Mouse (Mus musculus): ENCODE results near the gene Gm28845. TPM values are rescaled to one million over a fixed set of nuclear protein-coding genes. Genes with fewer than 3 reads are reported as not detected.
"Not testable (repeated sequence)": the region's sequence is repeated elsewhere in the genome, so short reads cannot be mapped to it uniquely, and the experiment has no call there.

Gene Gm28845
- total RNA-seq, 4 experiments from 2014 or later = 1.2 to 1.6 (median 1.6) TPM; not detected in 1

DNA sequence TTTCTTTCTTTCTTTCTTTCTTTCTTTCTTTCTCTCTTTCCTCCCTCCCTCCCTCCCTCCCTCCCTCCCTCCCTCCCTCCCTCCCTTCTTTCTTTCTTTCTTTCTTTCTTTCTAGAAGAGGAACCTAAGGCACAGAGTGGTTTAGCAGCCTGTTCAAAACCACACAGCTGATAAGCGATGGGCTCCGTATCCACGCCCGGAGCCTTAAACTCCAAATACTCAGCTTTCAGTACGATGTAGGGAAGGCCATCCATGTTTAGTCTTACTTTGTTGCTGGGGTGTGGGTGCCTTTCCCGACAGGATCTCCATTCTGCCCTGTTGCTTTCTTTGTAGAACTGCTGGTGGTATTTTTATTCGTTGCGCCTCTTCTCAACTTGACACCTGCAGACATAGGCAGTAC, 10.2 kb downstream of the Gm28845 start:
- DNase-seq (ENCODE audit: low spot score in 2 of 2) = no peak

DNA sequence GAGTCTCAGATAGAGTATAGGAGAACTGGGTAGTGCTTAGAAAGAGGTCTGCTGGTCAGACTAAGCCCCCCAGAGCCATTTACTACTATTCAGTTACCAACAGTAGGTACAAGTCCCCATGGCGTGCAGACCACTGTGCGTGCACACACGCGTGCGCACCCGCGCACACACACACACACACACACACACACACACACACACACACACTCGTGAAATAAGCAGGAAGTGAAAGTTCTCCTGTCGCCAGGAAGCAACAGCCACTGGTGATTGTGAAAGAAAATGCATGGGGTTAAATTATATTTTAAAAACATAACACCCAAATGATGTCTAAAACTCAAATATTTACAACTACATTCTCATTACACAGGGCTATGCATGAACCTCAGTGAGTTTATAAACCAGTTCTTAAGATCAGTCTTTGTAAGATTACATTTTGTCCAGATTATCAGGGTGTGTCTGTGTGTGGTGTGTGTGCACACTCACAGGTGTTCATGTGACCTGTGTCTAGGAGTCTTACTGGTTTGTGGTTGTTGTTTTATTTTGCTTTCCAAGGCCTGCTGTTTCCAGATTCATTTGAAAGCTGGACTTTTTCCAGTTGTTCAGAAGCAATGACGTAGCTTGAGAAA, 11.6 kb downstream of the Gm28845 start:
- DNase-seq (ENCODE audit: low spot score in 2 of 2) = no peak

DNA sequence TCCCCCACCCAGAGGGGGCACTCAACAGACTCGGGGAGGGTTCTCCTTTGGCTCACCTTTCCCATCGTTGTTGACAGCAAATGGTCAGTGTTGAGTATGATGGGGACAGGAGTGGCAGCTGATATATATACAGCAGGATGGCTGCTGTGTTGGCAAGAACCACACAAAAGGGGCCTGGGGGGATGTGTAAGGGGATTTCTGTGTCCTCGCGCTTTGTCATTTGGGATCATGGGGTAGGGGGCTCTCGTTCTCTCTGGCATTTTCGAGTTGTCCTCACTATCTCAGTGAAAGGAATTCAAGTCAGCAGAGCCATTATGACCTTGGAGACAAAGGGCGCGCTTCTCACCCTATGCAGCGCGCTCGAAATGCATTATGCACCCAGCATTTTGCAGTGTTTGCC, 16.1 kb downstream of the Gm28845 start, which contains the start of gene Cryga:
TSS of gene Cryga (minus strand) at position 101 of the 400 bp plus-strand sequence.
- DNase-seq (ENCODE audit: low spot score in 2 of 2) = no peak

GRCm38 (mm10) chr1:65096953-65097352, 22.4 kb downstream of the Gm28845 start:
- DNase-seq (ENCODE audit: low spot score in 2 of 2) = no peak

DNA sequence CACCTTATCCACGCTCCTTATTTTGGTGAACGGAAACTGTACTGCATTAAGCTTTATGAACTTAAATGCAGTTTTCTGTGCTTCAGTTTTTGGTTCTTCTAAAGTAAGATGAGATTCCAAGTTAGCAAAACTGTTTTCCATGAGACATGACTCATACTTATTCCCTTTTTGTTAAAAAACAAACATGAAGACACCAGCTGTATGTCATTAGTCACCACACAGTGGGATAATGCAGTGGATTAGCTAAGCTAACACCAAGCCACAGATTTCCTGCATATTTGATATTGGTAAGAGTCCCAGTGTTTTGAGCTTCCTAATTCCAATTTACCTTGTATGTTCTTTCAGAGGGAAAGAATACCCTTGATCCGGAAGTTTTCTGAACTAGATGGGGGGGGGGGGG, 27.8 kb downstream of the Gm28845 start:
- DNase-seq (ENCODE audit: low spot score in 2 of 2) = no peak

- DNase-seq (ENCODE audit: low spot score in 2 of 2) = no peak
These were observed 29.0 kb downstream of the Gm28845 start for GRCm38 (mm10) chr1:65090370-65090769.

GRCm38 (mm10) chr1:65088567-65089356, 30.6 kb downstream of the Gm28845 start:
- no peak for DNase-seq (ENCODE audit: low spot score in 2 of 2)

DNA sequence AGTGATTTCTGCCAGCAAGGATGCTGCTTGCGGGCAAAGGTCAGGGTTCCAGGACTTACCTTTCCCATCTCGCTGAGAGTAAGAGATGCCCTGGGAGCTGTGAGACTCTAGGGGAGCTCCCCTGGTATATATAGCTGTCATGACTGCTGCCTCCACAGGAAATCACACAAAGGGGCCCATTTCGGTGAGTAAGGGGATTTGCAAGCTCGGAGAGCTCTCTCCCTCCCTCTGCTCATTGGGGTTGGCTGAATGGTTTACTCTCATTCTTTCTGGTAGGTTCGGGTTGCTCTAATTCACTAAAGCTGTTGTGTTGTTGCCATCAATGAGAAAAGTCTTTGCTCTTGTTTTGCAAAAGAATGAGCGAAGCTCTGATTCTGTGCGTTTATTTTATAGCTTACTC, 37.2 kb downstream of the Gm28845 start, which contains the start of gene Crygb:
TSS of gene Crygb (minus strand) at position 101 of the 400 bp plus-strand sequence.
- no peak for DNase-seq (ENCODE audit: low spot score in 2 of 2)

DNA sequence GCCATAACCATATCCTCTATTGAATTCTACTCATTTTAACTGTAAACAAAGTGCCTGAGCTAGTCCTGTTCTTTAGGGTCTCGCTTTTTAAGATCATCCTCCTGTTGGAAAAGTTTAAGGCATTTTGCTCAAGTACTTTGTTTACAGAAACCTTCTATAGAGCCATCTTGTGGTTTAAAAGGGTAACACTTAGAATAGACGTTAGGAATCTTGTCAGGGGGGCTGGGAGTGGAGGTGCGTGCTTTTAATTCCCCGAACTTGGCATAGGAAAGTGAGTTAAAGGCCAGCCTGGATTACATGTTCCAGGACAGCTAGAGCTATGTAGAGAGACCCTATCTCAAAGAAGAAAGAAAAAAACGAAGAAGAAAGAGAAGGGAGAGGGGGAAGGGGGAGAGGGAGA, 43.8 kb downstream of the Gm28845 start:
- no peak for DNase-seq (ENCODE audit: low spot score in 2 of 2)

DNA sequence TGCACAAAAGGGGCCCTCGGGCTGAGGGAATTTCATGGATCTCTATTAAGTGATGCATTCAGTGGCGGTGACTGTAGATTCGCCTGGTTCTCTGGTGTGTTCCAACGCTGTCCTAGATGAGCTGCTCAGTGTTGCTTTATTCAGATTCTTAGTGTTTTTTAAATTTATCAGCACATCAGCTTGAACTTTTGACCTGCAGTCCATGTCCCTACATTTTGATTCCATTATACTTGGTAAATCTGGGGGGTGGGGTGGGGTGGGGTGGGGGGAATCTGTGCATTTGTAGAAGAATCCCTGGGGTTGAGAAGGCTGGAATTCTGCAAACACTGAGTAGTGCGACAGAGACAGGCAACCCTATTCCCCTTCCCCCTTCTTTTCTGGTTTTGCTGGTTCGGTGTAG, 45.8 kb downstream of the Gm28845 start, which contains the start of gene Crygc:
TSS of gene Crygc (minus strand) at position 101 of the 400 bp plus-strand sequence.
- no peak for DNase-seq (ENCODE audit: low spot score in 2 of 2)

GRCm38 (mm10) chr1:65067842-65068241, 51.5 kb downstream of the Gm28845 start:
- no peak for DNase-seq (ENCODE audit: low spot score in 2 of 2)

DNA sequence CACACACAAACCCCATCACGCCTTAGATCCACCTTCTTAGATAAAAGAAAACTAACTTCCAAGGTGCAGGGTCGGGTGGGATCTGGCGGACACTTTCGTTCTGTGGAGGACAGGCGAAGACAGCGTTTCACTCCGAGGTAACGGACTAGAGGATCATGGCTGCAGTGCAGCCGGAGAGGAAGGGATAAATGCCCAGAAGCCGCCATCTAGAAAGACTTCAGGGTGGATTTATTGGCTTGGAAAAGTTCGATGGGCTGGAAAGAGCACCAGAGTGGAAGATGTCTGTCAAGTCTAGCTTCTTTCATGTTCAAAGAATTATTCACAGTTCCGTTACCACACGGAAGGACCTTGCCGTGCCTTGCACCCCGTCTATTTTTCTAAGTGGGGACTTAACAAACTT, 55.2 kb downstream of the Gm28845 start:
- no peak for DNase-seq (ENCODE audit: low spot score in 2 of 2)

GRCm38 (mm10) chr1:65063352-65063751, 56.0 kb downstream of the Gm28845 start, which contains the start of gene Crygd:
Crygd (minus strand) TSS chr1:65063452.
- DNase-seq (ENCODE audit: low spot score in 2 of 2) = no peak

DNA sequence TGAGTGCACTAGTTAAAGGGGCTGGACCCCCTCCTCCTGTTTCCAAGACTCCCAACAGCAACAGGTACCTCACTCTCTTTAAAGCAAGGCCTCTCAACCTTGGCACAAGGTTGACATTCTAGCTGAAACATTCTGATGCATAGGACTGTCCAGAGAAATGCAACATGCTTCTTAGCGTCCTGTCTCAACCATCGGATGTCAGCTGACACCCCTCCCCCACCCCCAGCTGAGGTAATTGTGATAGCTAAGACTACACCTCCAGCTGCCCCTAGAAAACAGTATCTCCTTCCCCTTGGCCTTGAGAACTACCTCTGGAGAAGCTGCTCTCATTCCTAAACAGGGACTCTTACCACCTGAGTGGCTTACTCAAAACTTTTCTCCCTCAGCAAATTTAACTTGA, 67.2 kb downstream of the Gm28845 start:
- DNase-seq (ENCODE audit: low spot score in 2 of 2) = no peak

- DNase-seq (ENCODE audit: low spot score in 2 of 2) = no peak
These were observed 67.7 kb downstream of the Gm28845 start for GRCm38 (mm10) chr1:65051696-65052095.

GRCm38 (mm10) chr1:65050952-65051351, 68.4 kb downstream of the Gm28845 start, which contains the start of gene Cryge:
Cryge (minus strand) TSS chr1:65051149.
- not testable (repeated sequence) for DNase-seq (ENCODE audit: low spot score in 2 of 2)

Other genes with a start within 250 kb of the Gm28845 start
- gene Plekhm3, start 162.7 kb downstream of the Gm28845 start, total RNA-seq (2022) = 10 to 100 TPM; 39.0 to 47.4 (median 43.7) TPM
- under 1 TPM in 2 of 4 experiments, not detected in 2; 0.39 to 0.44 TPM for gene Akr1cl, start 86.8 kb downstream of the Gm28845 start, total RNA-seq (2022)
- gene Cryge, start 68.4 kb downstream of the Gm28845 start, total RNA-seq (2022) = not detected
- gene Crygd, start 56.1 kb downstream of the Gm28845 start, total RNA-seq (2022) = not detected
- gene Crygc, start 45.9 kb downstream of the Gm28845 start, total RNA-seq (2022) = not detected
- gene Crygb, start 37.3 kb downstream of the Gm28845 start, total RNA-seq (2022) = not detected
- 1 to 10 TPM in 1 of 4 experiments, not detected in 3; 1.6 TPM for gene Cryga, start 16.2 kb downstream of the Gm28845 start, total RNA-seq (2022)
- gene D630023F18Rik, start 3.7 kb upstream of the Gm28845 start, total RNA-seq (2022) = 1 to 10 TPM; 5.6 to 7.6 (median 6.1) TPM
- 10 to 100 TPM; 45.9 to 54.9 (median 47.3) TPM for gene Idh1, start 66.9 kb upstream of the Gm28845 start, total RNA-seq (2022)
- 10 to 100 TPM; 46.0 to 56.0 (median 49.4) TPM for gene Pikfyve, start 67.1 kb upstream of the Gm28845 start, total RNA-seq (2022)
- 1 to 10 TPM; 1.3 to 1.8 (median 1.3) TPM for gene Pth2r, start 162.5 kb upstream of the Gm28845 start, total RNA-seq (2022)